Mouse (Mus musculus): ENCODE data around the gene Slc16a6. TPM values are rescaled to one million over a fixed set of nuclear protein-coding genes. Genes with fewer than 3 reads are reported as not detected.

Gene Slc16a6
- total RNA-seq, 2 experiments from 2014 or later, result 10.9 to 19.9 TPM

GRCm38 (mm10) chr11:109422263-109422662, 51.1 kb downstream of the Slc16a6 start:
- no peak for DNase-seq
- intact Hi-C loops (cut with DNase I; ENCODE audit: low total_unique reads), result loop anchor here (5.0 kb wide), 2 partner anchors 50 to 95 kb away; no protein-coding TSS in a partner anchor

DNA sequence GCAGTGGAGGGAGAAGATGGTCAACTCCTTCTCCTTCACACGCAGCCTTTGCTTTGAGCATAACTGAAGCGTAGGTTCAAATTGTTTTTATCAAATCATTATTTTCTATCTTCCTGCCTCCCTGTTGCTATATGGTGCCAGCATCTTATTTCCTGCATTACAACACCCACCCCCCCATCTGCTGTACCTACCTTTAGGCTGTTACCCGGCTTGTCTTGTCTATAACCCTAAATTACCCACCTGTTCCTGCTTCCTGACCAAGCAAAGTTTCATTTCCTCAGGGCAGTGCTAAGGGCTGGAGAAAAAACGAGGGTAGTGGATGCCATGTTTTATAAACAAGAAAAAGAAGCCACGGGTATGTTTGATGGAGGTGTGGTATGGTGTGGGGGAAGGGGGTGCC, 52.2 kb downstream of the Slc16a6 start:
- intact Hi-C loops (cut with DNase I; ENCODE audit: low total_unique reads), result loop anchor here (5.0 kb wide), 2 partner anchors 49 to 94 kb away; no protein-coding TSS in a partner anchor
- DNase-seq, result no peak

GRCm38 (mm10) chr11:109420567-109420962, 52.8 kb downstream of the Slc16a6 start:
- intact Hi-C loops (cut with DNase I; ENCODE audit: low total_unique reads), result loop anchor here (5.0 kb wide), 2 partner anchors 48 to 93 kb away; no protein-coding TSS in a partner anchor
- DNase-seq, result no peak

GRCm38 (mm10) chr11:109419961-109420566, 53.3 kb downstream of the Slc16a6 start:
- intact Hi-C loops (cut with DNase I; ENCODE audit: low total_unique reads), result loop anchor here (5.0 kb wide), 2 partner anchors 48 to 93 kb away; no protein-coding TSS in a partner anchor
- no peak for DNase-seq

DNA sequence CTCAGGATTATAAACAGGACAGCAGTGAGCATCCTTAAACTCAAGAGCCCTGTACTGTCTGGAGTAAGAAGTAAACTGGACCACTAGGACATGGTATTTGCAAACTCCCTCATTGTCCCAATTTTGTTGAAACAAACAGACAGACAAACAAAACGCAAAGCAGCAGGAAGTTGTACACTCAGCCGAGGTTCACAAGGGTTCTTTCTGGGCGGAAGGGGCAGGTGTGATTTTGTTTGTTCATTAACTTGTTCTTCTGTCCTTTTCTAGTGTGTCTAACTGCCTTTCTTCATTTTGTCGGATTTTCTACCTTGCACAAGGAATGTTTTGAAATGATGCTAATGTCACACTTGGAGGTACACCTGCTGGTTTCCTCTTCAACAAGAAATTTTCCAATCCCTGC, 53.9 kb downstream of the Slc16a6 start:
- no peak for DNase-seq
- intact Hi-C loops (cut with DNase I; ENCODE audit: low total_unique reads), result no loop called here

- no peak for DNase-seq
- intact Hi-C loops (cut with DNase I; ENCODE audit: low total_unique reads), result no loop called here
These were observed 55.8 kb downstream of the Slc16a6 start for GRCm38 (mm10) chr11:109417472-109418040.

DNA sequence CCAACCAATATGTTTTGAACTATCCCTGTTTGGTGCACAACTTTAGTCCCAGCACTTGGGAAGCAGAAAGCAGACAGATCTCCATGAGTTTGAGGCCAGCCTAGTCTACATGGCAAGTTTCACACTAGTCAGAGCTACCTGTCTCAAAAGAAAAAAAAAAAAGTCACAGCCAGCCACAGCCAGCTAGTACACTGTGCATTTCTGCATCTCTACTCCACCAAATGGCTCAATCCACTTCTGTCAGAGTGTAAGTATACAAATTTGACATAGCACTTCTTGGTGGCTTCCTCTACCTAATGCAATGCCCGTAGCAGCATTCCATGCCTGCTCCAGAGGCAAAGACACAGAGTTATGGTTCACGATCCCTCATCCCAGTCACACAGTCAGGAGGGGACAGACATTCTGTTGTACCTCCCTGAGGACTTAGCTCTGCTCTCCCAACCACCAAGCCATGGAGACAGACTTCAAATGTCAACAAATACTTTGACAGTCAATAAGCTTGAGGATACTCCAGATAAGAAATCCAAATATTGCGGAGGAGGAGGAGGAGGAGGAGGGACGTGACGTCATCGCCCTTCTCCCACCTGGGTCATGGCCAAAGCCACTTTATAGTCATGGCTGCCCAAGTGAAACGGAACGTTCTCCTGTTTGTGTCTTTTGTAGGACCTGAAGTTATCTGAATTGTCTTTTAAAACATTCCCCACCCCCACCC, 56.5 kb downstream of the Slc16a6 start:
- intact Hi-C loops (cut with DNase I; ENCODE audit: low total_unique reads), result no loop called here
- DNase-seq, result no peak

DNA sequence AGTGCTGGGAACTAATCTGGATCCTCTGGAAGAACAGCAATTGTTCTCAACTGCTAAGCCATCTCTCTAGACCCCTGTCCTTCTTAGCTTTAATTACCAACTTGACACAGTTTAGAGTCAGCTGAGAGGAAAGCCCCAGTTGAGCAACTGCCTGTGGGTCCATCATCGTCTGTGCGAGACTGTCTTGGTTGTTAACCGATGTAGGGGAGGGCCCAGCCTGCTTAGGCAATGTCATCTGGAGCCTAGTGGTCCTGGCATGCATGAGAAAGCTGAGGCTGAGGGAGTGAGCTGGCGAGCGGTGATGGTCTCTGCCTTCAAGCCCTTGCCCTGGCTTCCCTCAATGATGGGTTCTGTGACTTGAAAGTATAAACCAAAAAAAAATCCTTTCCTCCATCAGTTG, 58.6 kb downstream of the Slc16a6 start:
- DNase-seq, result no peak
- intact Hi-C loops (cut with DNase I; ENCODE audit: low total_unique reads), result no loop called here

DNA sequence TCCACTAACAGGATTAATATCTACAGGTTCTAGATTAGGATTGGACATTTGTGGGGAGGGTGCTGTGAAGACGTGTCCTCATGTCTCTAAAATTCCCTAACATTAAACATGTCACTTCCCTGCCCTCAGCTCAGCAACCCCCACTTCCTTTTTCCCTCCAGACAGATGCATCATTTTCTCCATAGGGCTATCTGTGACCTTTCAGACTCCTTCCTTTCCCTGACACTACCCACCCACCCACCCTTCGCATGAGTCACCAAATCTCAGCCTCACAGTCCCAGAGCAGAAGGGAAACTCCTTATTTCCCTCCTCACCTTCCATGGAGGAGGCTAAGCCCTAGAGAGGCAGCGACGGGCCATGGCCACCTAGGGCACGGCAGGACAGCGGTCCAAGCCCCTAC, 59.8 kb downstream of the Slc16a6 start, which contains the start of gene 9930022D16Rik:
Gene 9930022D16Rik, plus strand, starts transcription at position 301 of the 400 bp plus-strand sequence.
- intact Hi-C loops (cut with DNase I; ENCODE audit: low total_unique reads), result no loop called here
- DNase-seq, result no peak

DNA sequence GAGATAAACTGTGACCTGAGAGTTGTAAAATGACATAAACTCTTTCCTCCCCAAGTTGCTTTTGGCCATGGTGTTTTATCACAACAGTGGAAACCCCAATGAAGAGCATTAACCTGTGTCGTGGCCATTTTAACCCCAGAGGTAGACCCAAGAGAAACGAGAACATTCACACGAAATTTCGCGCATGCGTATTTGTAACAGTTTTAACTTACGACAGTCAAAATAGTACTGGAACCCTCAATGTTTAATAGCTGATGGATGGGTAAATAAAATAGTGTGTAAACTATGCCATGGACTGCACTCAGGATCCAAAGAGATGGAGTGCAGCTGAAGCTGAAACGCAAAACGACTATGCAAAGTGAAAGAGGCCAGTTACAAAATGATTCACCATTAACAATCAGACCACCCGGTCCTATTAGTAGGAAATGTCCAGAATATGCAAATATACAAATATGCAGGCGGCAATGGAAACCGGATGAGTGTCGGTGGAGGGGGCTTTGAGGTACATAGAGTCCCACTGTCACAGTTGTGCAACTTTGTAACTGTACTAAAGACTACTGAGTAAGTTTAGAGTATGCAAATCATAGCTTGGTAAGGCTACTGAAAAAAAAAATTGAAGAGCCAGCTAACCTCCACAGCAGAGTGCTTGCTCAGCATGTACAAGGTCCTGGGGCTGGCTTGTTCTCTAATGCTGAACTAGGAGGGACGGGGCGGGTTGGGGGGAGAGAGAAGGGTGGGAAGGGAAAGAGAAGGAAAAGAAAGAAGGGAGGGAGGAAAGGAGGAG, 63.0 kb downstream of the Slc16a6 start:
- DNase-seq, result no peak
- intact Hi-C loops (cut with DNase I; ENCODE audit: low total_unique reads), result no loop called here

DNA sequence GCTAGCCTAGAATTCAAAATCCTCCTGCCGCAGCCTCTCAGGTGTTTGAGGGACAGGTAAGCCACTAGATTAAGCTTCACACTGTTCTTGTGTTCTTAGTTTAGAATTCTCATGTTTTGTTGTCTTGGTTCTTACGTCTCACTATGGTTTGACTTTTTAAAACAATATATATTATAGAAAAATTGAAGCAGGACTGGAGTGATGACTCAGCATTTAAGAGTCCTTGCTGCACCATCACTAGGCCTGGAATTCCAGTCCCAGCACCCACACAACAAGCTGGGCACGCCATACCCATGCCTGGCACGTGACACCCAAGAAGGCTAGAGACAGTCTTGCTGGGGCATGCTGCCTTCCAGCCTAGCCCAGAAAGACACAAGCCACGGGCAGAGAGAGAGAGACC, 67.0 kb downstream of the Slc16a6 start:
- intact Hi-C loops (cut with DNase I; ENCODE audit: low total_unique reads), result no loop called here
- DNase-seq, result no peak

Small RNA genes within 50 kb of the gene (microRNA-seq; reads per million reads assigned to microRNA genes)
- gene Gm25540, result 0 reads per million in 2 experiments

Other genes with a start within 250 kb of the Slc16a6 start
- under 1 TPM; 0.11 to 0.31 TPM for gene Rgs9, start 175.5 kb downstream of the Slc16a6 start, total RNA-seq (2021)
- gene Gna13, start 110.8 kb downstream of the Slc16a6 start, total RNA-seq (2021), result 10 to 100 TPM; 27.1 to 29.7 TPM
- not detected for gene 9930022D16Rik, start 59.7 kb downstream of the Slc16a6 start, total RNA-seq (2021)
- gene Amz2, start 47.7 kb downstream of the Slc16a6 start, total RNA-seq (2021), result 10 to 100 TPM; 40.0 to 46.2 TPM
- 1 to 10 TPM; 5.7 to 7.1 TPM for gene Arsg, start 224 bp downstream of the Slc16a6 start, total RNA-seq (2021)
- gene Wipi1, start 138.4 kb upstream of the Slc16a6 start, total RNA-seq (2021), result 10 to 100 TPM; 59.7 to 62.2 TPM
- gene Prkar1a, start 175.8 kb upstream of the Slc16a6 start, total RNA-seq (2021), result 100 to 1,000 TPM; 172 to 199 TPM
- 1 to 10 TPM; 3.5 to 4.0 TPM for gene Fam20a, start 248.7 kb upstream of the Slc16a6 start, total RNA-seq (2021)

Data from gastrocnemius, postnatal 14 days (tissue).